Mouse (Mus musculus): ENCODE results near the gene Lhx4.

Lhx4 gene

DNA sequence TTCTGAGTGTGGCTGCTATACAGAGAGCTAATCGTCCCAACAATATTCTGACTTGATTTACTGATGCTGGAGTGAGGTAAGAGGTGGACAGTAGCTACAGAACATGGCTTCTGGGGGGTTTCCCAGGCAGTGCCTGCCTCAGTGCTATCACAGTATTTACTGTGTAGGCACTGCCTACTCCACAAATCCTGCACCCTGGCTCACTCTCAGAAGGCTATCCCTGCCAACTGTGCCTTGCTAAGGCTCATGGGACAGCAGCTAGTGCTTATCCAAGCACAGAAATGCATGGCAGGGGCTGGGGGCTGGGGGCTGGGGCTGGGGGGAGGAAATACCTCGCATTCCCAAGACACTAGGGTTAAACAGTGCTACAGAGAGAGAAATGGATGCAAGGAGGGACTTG, 38.2 kb downstream of the Lhx4 start:
- in situ Hi-C loops (cut with MboI; ENCODE audit: unreplicated experiment in 2 of 2), result no loop called here

- in situ Hi-C loops (cut with MboI; ENCODE audit: unreplicated experiment in 2 of 2), result no loop called here
Observed at GRCm38 (mm10) chr1:155704182-155704581, 47.3 kb downstream of the Lhx4 start.

GRCm38 (mm10) chr1:155703191-155703680, 48.2 kb downstream of the Lhx4 start:
- in situ Hi-C loops (cut with MboI; ENCODE audit: unreplicated experiment in 2 of 2), result no loop called here

DNA sequence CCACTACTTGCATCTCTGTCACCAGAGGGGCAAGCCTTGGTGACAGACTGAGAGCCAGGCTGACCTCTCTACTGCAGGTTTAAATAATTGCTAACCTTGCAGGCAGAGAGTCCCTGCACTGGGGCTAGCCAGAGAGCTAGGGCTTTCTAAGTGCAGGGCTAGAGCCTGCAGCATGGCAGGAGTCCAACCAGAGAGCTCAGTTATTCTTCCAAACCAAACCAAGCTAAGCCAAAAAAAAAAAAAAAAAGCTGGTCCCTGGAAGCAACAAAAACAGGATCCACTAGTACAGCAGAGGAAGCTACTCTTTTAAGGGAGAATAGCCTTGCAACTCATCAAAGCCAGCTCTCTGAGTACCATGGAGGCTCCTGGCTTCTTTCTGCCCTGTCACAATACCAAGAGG, 50.6 kb downstream of the Lhx4 start:
- in situ Hi-C loops (cut with MboI; ENCODE audit: unreplicated experiment in 2 of 2), result no loop called here

DNA sequence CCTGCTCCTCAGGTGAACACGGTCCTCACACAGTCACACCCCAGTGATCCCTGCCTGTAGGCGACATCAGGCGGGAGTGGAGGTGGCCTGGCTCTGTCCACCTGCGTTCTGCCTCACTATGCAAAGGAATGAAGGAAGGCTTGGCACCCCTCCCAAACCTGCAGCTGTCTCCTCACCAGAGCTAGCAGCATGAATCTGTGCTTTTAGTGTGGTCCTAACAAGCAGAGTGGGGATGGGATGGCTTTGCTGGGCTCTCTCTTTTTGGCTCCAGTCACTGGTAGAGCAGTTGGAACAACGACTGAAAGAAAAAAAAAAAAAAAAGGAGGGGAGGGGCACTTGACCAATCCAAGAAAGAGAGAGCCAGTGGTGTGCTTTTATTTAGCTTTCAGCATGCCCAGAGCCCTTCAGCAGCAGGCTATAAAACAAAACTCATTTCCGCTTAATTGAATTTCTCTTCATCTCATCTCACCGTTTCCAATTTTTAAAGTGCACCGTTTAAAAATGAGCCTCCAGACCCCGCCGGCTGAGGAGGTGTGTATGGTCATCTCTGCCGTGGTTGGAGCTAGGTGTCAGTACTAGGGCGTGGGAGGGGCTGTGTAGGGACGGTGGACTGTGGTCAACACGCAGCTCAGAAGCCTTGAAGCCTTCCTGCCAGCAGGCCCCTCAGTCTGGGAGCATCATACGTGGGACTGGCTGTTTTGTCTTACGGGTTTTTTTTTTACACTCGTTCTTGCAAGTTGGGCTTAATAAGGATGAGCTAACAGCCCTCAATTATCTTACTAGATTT, 52.9 kb downstream of the Lhx4 start:
- in situ Hi-C loops (cut with MboI; ENCODE audit: unreplicated experiment in 2 of 2), result no loop called here

GRCm38 (mm10) chr1:155693443-155693842, 58.0 kb downstream of the Lhx4 start:
- in situ Hi-C loops (cut with MboI; ENCODE audit: unreplicated experiment in 2 of 2), result no loop called here

GRCm38 (mm10) chr1:155693026-155693425, 58.5 kb downstream of the Lhx4 start:
- in situ Hi-C loops (cut with MboI; ENCODE audit: unreplicated experiment in 2 of 2), result no loop called here

- in situ Hi-C loops (cut with MboI; ENCODE audit: unreplicated experiment in 2 of 2), result no loop called here
Observed at GRCm38 (mm10) chr1:155692230-155692629, 59.3 kb downstream of the Lhx4 start.

DNA sequence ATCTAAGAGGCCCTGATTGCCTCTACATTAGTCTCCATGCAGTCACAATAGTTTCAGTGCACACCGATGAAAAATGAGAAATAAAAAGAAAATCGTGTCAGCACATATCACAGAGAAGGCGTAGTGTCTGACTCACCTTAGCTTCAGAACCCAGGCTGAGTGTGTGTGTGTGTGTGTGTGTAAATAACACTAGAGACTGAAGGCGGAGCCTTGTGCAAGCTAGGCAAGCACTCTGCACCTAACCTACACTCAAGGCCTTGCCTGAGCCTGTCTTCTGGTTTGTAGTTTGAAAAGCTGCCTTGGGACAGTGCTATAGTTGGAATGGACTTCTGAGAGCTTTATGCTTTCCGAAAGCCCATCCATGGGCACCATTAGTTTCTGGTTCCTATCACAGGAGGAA, 61.9 kb downstream of the Lhx4 start:
- in situ Hi-C loops (cut with MboI; ENCODE audit: unreplicated experiment in 2 of 2), result no loop called here

DNA sequence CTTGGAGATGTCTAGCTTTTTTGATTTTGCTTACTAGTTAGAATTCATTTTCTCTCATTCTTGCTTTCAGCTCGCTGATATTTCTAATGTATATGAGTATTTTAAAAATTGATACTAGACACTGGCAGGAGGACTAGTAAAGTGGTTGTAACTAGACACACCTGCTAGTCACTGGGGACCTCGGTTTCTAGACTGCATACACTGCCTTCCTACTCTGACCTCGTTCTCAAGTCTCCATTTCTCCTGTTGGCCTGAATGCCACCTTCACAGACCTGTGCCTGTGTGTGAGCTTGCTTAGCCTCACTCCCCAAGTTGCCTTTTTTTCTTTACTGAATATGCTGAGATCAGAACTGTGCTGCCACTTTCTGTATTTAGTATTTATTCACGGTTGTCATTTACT, 62.3 kb downstream of the Lhx4 start:
- in situ Hi-C loops (cut with MboI; ENCODE audit: unreplicated experiment in 2 of 2), result no loop called here

GRCm38 (mm10) chr1:155686816-155687215, 64.7 kb downstream of the Lhx4 start:
- in situ Hi-C loops (cut with MboI; ENCODE audit: unreplicated experiment in 2 of 2), result no loop called here

GRCm38 (mm10) chr1:155681116-155681799, 70.2 kb downstream of the Lhx4 start:
- in situ Hi-C loops (cut with MboI; ENCODE audit: unreplicated experiment in 2 of 2), result no loop called here

GRCm38 (mm10) chr1:155675570-155675969, 75.9 kb downstream of the Lhx4 start:
- in situ Hi-C loops (cut with MboI; ENCODE audit: unreplicated experiment in 2 of 2), result no loop called here

DNA sequence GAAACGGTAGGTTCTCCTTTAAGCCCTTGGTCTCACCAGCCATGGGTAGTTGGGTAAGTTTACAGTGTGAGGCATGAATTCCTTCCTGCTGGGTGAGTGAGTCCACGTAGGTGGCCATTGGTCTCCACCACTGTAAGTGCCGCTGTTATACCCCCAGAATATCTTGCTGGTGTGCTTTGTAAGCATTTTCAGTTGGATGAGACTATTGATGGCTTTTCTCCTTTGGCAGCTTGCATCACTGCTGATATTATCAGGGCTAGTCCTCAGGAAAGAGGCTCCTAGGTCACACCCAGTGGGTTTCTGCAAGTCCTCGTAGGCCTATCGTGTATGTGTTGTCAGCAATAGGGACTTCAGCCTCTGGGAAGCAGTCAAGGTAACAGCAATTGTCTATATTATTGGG, 87.5 kb downstream of the Lhx4 start:
- in situ Hi-C loops (cut with MboI; ENCODE audit: unreplicated experiment in 2 of 2), result no loop called here

DNA sequence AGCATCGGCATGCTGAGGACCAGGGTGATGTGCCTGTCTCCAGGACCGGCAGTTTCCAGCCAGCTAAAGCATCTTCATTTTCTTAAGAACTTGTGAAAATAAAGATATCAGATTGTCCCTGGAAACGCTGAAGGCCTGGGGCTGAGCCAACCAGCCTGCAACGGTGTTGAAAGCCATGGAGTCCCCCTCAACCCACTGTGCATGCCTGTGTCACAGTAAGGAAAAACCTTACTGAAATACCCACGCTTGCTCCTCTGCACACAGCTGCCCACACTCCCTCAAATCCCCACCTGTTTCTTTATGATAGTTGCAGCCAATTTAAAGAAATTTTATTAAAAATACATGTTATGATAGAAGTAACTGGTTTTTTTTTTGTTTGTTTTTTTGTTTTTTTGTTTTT, 95.2 kb downstream of the Lhx4 start:
- in situ Hi-C loops (cut with MboI; ENCODE audit: unreplicated experiment in 2 of 2), result no loop called here

DNA sequence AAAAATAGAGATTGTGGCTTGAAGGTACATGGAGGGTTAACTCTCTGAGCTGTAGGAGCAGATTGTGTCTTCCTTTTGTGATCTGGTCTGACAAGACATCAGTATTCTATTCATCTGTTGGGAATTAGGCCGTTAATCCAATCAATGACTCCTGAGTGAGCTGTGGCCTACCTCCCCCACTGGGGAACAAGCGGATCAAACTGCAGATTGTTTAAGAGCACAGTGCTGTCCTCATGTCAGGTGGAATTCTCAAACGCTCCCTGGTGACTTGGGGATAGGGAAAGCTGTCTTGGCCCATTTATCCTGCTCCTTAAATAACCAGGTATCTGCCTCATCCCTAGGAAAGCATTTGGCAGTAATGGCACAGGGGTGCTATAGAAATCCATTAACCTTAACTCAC, 96.5 kb downstream of the Lhx4 start:
- in situ Hi-C loops (cut with MboI; ENCODE audit: unreplicated experiment in 2 of 2), result no loop called here

DNA sequence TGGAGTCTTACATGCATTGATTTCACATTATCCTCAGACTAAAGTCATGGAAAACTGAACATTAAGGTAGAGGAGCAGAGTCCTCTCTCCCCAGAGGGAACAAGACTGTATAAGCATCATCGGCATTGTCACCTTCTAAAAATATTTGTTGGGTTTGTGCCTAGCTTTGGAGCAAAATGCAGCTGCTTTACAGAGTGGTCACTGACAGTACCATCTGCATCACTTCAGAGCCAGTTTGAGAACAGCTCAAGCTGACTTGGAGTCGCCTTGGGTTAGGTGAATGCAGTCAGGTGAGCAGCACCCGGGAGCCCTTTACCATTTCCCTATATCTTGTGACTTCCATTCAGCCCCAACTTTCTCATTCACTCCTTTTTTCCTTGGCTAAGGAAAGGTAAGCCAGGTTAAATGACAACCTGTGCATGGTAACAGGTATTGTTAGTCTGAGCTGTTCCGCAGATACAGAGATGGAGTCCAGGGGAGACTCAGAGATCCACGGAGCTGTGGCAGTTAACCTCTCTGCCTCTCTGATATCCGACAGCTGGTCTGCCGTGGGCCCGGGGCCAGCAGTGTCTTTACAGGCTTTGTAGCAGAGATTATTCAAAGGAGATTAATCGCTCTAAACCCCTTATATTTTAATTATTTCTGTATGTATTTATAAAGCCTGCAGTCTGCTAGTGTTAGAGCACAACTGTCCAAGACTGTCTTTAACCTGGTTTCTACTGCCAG, 101.2 kb downstream of the Lhx4 start:
- in situ Hi-C loops (cut with MboI; ENCODE audit: unreplicated experiment in 2 of 2), result no loop called here
